Mouse (Mus musculus) heart, postnatal 10 days (tissue): ENCODE measurements around the gene Foxl2. TPM values are rescaled to one million over a fixed set of nuclear protein-coding genes. Genes with fewer than 3 reads are reported as not detected.

Experiments used
- total RNA-seq, 2 experiments: library from RNA; stranded (reverse); gene quantifications; 2 replicates each; pipeline ENCODE4 v1.2.3; 2021

Foxl2 gene
- total RNA-seq, 2 experiments from 2014 or later: not detected

Other genes with a start within 250 kb of the Foxl2 start
- not detected for gene Prr23a1, start 112.8 kb upstream of the Foxl2 start, total RNA-seq
- not detected for gene Prr23a2, start 98.8 kb upstream of the Foxl2 start, total RNA-seq
- gene Prr23a3, start 90.5 kb upstream of the Foxl2 start, total RNA-seq: not detected
- not detected for gene 7420426K07Rik, start 52.2 kb upstream of the Foxl2 start, total RNA-seq
- 1 to 10 TPM; 8.7 to 8.9 TPM for gene Faim, start 31.1 kb downstream of the Foxl2 start, total RNA-seq
- gene Gm1123, start 80.4 kb downstream of the Foxl2 start, total RNA-seq: not detected
- gene Pik3cb, start 185.3 kb downstream of the Foxl2 start, total RNA-seq: 10 to 100 TPM; 11.3 to 12.1 TPM